9 mouse cellular contexts compared by ENCODE assay signal in the genomic region with DNA sequence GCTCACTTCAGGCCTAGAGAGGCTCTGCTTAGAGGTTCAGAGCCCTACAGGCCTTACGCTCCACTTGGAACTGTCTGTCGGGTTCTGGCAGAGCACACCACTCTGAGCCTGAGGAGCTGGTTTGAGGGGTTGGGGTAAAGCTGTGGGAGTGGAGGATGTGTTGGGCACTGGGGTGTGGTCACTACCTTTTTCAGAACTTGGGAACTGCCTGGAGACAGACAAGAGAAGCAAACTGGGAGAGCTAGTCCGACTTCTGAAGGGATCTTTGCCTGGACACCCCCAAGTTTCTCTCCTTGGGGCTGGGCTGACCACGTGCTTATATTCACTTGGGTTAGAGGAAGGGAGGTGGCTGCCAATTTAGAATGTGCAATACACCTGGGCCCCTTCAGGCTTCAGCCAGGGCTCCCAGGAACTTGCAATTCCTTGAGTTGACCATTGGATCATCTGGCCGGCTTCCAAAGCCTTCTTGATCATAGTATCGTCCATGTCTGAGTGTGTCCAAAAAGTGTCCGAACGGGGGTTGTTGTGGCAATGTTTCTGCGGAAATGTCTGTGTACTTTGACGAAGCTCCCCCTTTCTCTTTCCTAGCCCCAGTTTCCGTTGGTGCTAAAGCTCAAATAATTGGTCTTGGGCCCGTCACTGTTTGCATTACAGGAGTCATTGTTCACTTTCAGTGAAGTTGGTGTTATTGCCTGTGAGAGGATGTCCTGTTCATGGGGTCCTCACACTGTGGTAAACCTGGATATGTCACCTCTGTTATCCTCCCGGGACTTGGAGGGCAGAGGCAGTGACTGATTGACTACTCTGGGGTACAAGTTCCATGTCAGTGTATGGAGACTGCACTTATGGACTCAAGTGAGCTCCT. TPM values are rescaled to one million over a fixed set of nuclear protein-coding genes. Genes with fewer than 3 reads are reported as not detected.
DNase-seq lines count a peak whose midpoint lies in the region; ATAC-seq lines count a peak whose summit lies in the region.
"Had no signal": no experiment of that assay in that cellular context is flagged by ENCODE, and none has a peak within 500 bp of the region (broad histone marks: within the 10 kb centered on the region; RNA-seq: fewer than 3 reads in every experiment).

No protein-coding gene starts in this region.

- peak overlapping the region; percentile 32 for H3K4me2 ChIP-seq in hindbrain, embryonic 15.5 days
- H3K4me2 ChIP-seq in liver, embryonic 15.5 days, result 0 out of 2 replicates have a peak overlapping the region, but pooled peaks have one; percentile 4
- H3K4me2 ChIP-seq in forebrain, embryonic 14.5 days (ENCODE audit: low read length), result no peak overlapping the region

- 82% methylated on average over 13 of the region's 13 CpGs for WGBS in embryonic facial prominence, embryonic 10.5 days
- 84% methylated on average over 13 of the region's 13 CpGs for WGBS in hindbrain, embryonic 15.5 days
- WGBS in liver, embryonic 15.5 days (ENCODE audit: insufficient replicate concordance), result 63% methylated on average over 13 of the region's 13 CpGs
- 80% methylated on average over 13 of the region's 13 CpGs for WGBS in forebrain, embryonic 14.5 days

- H3K27ac ChIP-seq in embryonic facial prominence, embryonic 10.5 days (replicated peaks), result peak overlapping the region; percentile 88
- 0 out of 2 replicates have a peak overlapping the region, but pooled peaks have one; percentile 27 for H3K27ac ChIP-seq in hindbrain, embryonic 15.5 days (replicated peaks)
- no peak overlapping the region for H3K27ac ChIP-seq in liver, embryonic 15.5 days (replicated peaks)
- no peak overlapping the region for H3K27ac ChIP-seq in forebrain, embryonic 14.5 days (ENCODE audit: low read depth, low read length)

- H3K36me3 ChIP-seq in embryonic facial prominence, embryonic 10.5 days (replicated peaks), result no peaks in the 10 kb centered on the region
- no peaks in the 10 kb centered on the region for H3K36me3 ChIP-seq in hindbrain, embryonic 15.5 days
- no peaks in the 10 kb centered on the region for H3K36me3 ChIP-seq in liver, embryonic 15.5 days (replicated peaks)
- no peaks in the 10 kb centered on the region for H3K36me3 ChIP-seq in forebrain, embryonic 14.5 days (ENCODE audit: control insufficient read depth, insufficient read depth, low read length)

- H3K27me3 ChIP-seq in embryonic facial prominence, embryonic 10.5 days (replicated peaks; ENCODE audit: low read depth, poor library complexity, severe bottlenecking), result peaks cover 47% of the 10 kb centered on the region
- H3K27me3 ChIP-seq in hindbrain, embryonic 15.5 days, result peaks cover 36% of the 10 kb centered on the region
- peaks cover 52% of the 10 kb centered on the region for H3K27me3 ChIP-seq in liver, embryonic 15.5 days
- peaks cover 11% of the 10 kb centered on the region; the same call in 1 of the 2 replicates for H3K27me3 ChIP-seq in forebrain, embryonic 14.5 days (replicated peaks; ENCODE audit: control insufficient read depth, insufficient read depth, low read length)

- no peak overlapping the region for H3K9ac ChIP-seq in hindbrain, embryonic 15.5 days
- H3K9ac ChIP-seq in liver, embryonic 15.5 days, result no peak overlapping the region
- H3K9ac ChIP-seq in forebrain, embryonic 14.5 days (ENCODE audit: low read length), result no peak overlapping the region

- ATAC-seq in hindbrain, embryonic 15.5 days (ENCODE audit: low FRiP score, low read depth), result no peak
- ATAC-seq in liver, embryonic 15.5 days (ENCODE audit: insufficient read depth), result no peak
- no peak for ATAC-seq in activated CD4-positive, CD25-positive, alpha-beta regulatory T cell, adult 4 months
- ATAC-seq in forebrain, embryonic 14.5 days, result no peak

- peak overlapping the region; percentile 79; the same call in 1 of the 2 replicates for H3K4me3 ChIP-seq in embryonic facial prominence, embryonic 10.5 days
- H3K4me3 ChIP-seq in hindbrain, embryonic 15.5 days, result no peak overlapping the region
- H3K4me3 ChIP-seq in liver, embryonic 15.5 days (replicated peaks), result no peak overlapping the region
- H3K4me3 ChIP-seq in forebrain, embryonic 14.5 days (ENCODE audit: low read depth, low read length), result no peak overlapping the region
- H3K4me3 ChIP-seq: erythroblast, embryonic 14.5 days had no signal

- no peaks in the 10 kb centered on the region for H3K9me3 ChIP-seq in embryonic facial prominence, embryonic 10.5 days
- no peaks in the 10 kb centered on the region for H3K9me3 ChIP-seq in hindbrain, embryonic 15.5 days
- no peaks in the 10 kb centered on the region for H3K9me3 ChIP-seq in liver, embryonic 15.5 days (replicated peaks)
- no peaks in the 10 kb centered on the region for H3K9me3 ChIP-seq in forebrain, embryonic 14.5 days (replicated peaks; ENCODE audit: control insufficient read depth, low read length)

- peak; percentile 31 for DNase-seq in adrenal gland, adult 2 months
- no peak for DNase-seq in adrenal gland, postnatal 4 days (ENCODE audit: low spot score in 2 of 2)
- no peak for DNase-seq in embryonic facial prominence, embryonic 10.5 days (ENCODE audit: low spot score)
- no peak for DNase-seq in thymus, postnatal 36 days
- no peak for DNase-seq in forebrain, embryonic 14.5 days (ENCODE audit: low spot score)

- H3K4me1 ChIP-seq in embryonic facial prominence, embryonic 10.5 days, result peaks cover 62% of the 10 kb centered on the region
- peaks cover 28% of the 10 kb centered on the region for H3K4me1 ChIP-seq in hindbrain, embryonic 15.5 days (replicated peaks)
- H3K4me1 ChIP-seq in liver, embryonic 15.5 days (replicated peaks), result peaks cover 46% of the 10 kb centered on the region
- peaks cover 14% of the 10 kb centered on the region for H3K4me1 ChIP-seq in forebrain, embryonic 14.5 days (ENCODE audit: control insufficient read depth, insufficient read depth, low read length)

RNA-seq across cellular contexts. Expression of a gene that starts 3.0 kb away (rescaled TPM):
- total RNA-seq in adrenal gland, adult 2 months (2021), result 100 to 1,000 TPM in 1 of 2 experiments, 10 to 100 TPM in 1; 91.1 to 152 TPM
- polyA plus RNA-seq in adrenal gland, adult 2 months (2012; rRNA removed), result 5.4 and 7.4 TPM in 2 replicates
- 100 to 1,000 TPM; 125 to 131 TPM for total RNA-seq in adrenal gland, postnatal 4 days (2021)
- 9.3 and 10.0 TPM in 2 replicates for polyA plus RNA-seq in embryonic facial prominence, embryonic 10.5 days (2016; fragmentation: Nextera tagmentation; extraction: Ambion mirVana)
- 4.6 TPM in 2 replicates for polyA plus RNA-seq in hindbrain, embryonic 15.5 days (2015; fragmentation: Nextera tagmentation; extraction: Ambion mirVana)
- polyA plus RNA-seq in liver, embryonic 15.5 days (2015; fragmentation: Nextera tagmentation; extraction: Ambion mirVana), result 2.5 and 3.0 TPM in 2 replicates
- 10 to 100 TPM; 47.2 to 60.1 TPM for polyA plus RNA-seq in activated CD4-positive, CD25-positive, alpha-beta regulatory T cell, adult 4 months (2017; shearing (Covaris generic))
- 2.6 and 4.5 TPM in 2 replicates for polyA plus RNA-seq in forebrain, embryonic 14.5 days (2014; fragmentation: Nextera tagmentation; extraction: Ambion mirVana)

RNA-seq across cellular contexts. Expression of a gene that starts 25.3 kb away (rescaled TPM):
- 100 to 1,000 TPM; 331 to 355 TPM for total RNA-seq in adrenal gland, adult 2 months (2021)
- 63.8 and 90.8 TPM in 2 replicates for polyA plus RNA-seq in adrenal gland, adult 2 months (2012; rRNA removed)
- total RNA-seq in adrenal gland, postnatal 4 days (2021), result 100 to 1,000 TPM; 505 to 508 TPM
- polyA plus RNA-seq in embryonic facial prominence, embryonic 10.5 days (2016; fragmentation: Nextera tagmentation; extraction: Ambion mirVana), result 550 and 554 TPM in 2 replicates
- 289 TPM in 2 replicates for polyA plus RNA-seq in hindbrain, embryonic 15.5 days (2015; fragmentation: Nextera tagmentation; extraction: Ambion mirVana)
- polyA plus RNA-seq in liver, embryonic 15.5 days (2015; fragmentation: Nextera tagmentation; extraction: Ambion mirVana), result 177 and 180 TPM in 2 replicates
- polyA plus RNA-seq in activated CD4-positive, CD25-positive, alpha-beta regulatory T cell, adult 4 months (2017; shearing (Covaris generic)), result 100 to 1,000 TPM; 589 to 842 TPM
- 356 and 360 TPM in 2 replicates for polyA plus RNA-seq in forebrain, embryonic 14.5 days (2014; fragmentation: Nextera tagmentation; extraction: Ambion mirVana)

RNA-seq across cellular contexts. Expression of a gene that starts 38.5 kb away (rescaled TPM):
- total RNA-seq in adrenal gland, adult 2 months (2021), result 10 to 100 TPM; 19.6 to 23.9 TPM
- polyA plus RNA-seq in adrenal gland, adult 2 months (2012; rRNA removed), result 16.3 and 22.4 TPM in 2 replicates
- total RNA-seq in adrenal gland, postnatal 4 days (2021), result 10 to 100 TPM; 23.2 to 26.9 TPM
- polyA plus RNA-seq in embryonic facial prominence, embryonic 10.5 days (2016; fragmentation: Nextera tagmentation; extraction: Ambion mirVana), result 45.2 and 47.8 TPM in 2 replicates
- polyA plus RNA-seq in hindbrain, embryonic 15.5 days (2015; fragmentation: Nextera tagmentation; extraction: Ambion mirVana), result 24.9 and 25.4 TPM in 2 replicates
- 13.7 and 14.6 TPM in 2 replicates for polyA plus RNA-seq in liver, embryonic 15.5 days (2015; fragmentation: Nextera tagmentation; extraction: Ambion mirVana)
- 10 to 100 TPM; 21.3 to 25.1 TPM for polyA plus RNA-seq in activated CD4-positive, CD25-positive, alpha-beta regulatory T cell, adult 4 months (2017; shearing (Covaris generic))
- polyA plus RNA-seq in forebrain, embryonic 14.5 days (2014; fragmentation: Nextera tagmentation; extraction: Ambion mirVana), result 24.2 and 26.4 TPM in 2 replicates

RNA-seq across cellular contexts. Expression of a gene that starts 50.4 kb away (rescaled TPM):
- 10 to 100 TPM; 81.8 to 86.1 TPM for total RNA-seq in adrenal gland, adult 2 months (2021)
- polyA plus RNA-seq in adrenal gland, adult 2 months (2012; rRNA removed), result 15.9 and 20.6 TPM in 2 replicates
- total RNA-seq in adrenal gland, postnatal 4 days (2021), result 100 to 1,000 TPM; 141 to 144 TPM
- polyA plus RNA-seq in embryonic facial prominence, embryonic 10.5 days (2016; fragmentation: Nextera tagmentation; extraction: Ambion mirVana), result 212 and 216 TPM in 2 replicates
- polyA plus RNA-seq in hindbrain, embryonic 15.5 days (2015; fragmentation: Nextera tagmentation; extraction: Ambion mirVana), result 103 and 109 TPM in 2 replicates
- polyA plus RNA-seq in liver, embryonic 15.5 days (2015; fragmentation: Nextera tagmentation; extraction: Ambion mirVana), result 79.0 and 85.9 TPM in 2 replicates
- polyA plus RNA-seq in activated CD4-positive, CD25-positive, alpha-beta regulatory T cell, adult 4 months (2017; shearing (Covaris generic)), result 100 to 1,000 TPM in 1 of 2 experiments, 10 to 100 TPM in 1; 58.5 to 101 TPM
- polyA plus RNA-seq in forebrain, embryonic 14.5 days (2014; fragmentation: Nextera tagmentation; extraction: Ambion mirVana), result 57.1 and 57.4 TPM in 2 replicates

Comparison
In these comparisons a context has a peak if more than half of its experiments do, and no peak if none do; other contexts are left out.
1. H3K27ac ChIP-seq: peak in embryonic facial prominence, embryonic 10.5 days (single experiment) and hindbrain, embryonic 15.5 days (single experiment); none in liver, embryonic 15.5 days (single experiment) and forebrain, embryonic 14.5 days (single experiment).